Mouse (Mus musculus) hindbrain, embryonic 16.5 days (tissue): ENCODE results near the gene Zfr. TPM values are rescaled to one million over a fixed set of nuclear protein-coding genes. Genes with fewer than 3 reads are reported as not detected.
"Not testable (repeated sequence)": the region's sequence is repeated elsewhere in the genome, so short reads cannot be mapped to it uniquely, and the experiment has no call there.

Source experiments
- ATAC-seq: fragments of 200-750 bp; cut with Nextera tagmentation; 2 replicates; pipeline ENCODE4 v1.8.0; 2017; ENCODE audit warnings: moderate TSS enrichment, moderate library complexity
- H3K27ac ChIP-seq: fragments of 300-500 bp; sonication (generic); 2 replicates; pipeline ENCODE4 v1.5.1; 2014; ENCODE audit warnings: low read depth, mild to moderate bottlenecking, control low read depth, low read length, moderate library complexity
- H3K27me3 ChIP-seq: fragments of 300-500 bp; sonication (generic); replicated peaks from 2 replicates; pipeline ENCODE4 v1.6.1; 2014; ENCODE audit warnings: low read length; ENCODE audit not compliant: control insufficient read depth, insufficient read depth
- H3K36me3 ChIP-seq: fragments of 300-500 bp; sonication (generic); 2 replicates; pipeline ENCODE4 v1.6.1; 2014; ENCODE audit warnings: mild to moderate bottlenecking, low read length, moderate library complexity, mixed read lengths; ENCODE audit not compliant: control insufficient read depth, insufficient read depth
- H3K4me1 ChIP-seq: fragments of 300-500 bp; sonication (generic); 2 replicates; pipeline ENCODE4 v1.6.1; 2014; ENCODE audit warnings: low read depth, low read length; ENCODE audit not compliant: control insufficient read depth, insufficient read depth
- H3K4me2 ChIP-seq: fragments of 300-500 bp; sonication (generic); 2 replicates; pipeline ENCODE4 v1.6.1; 2014; ENCODE audit warnings: mild to moderate bottlenecking, low read length, control low read depth, moderate library complexity
- H3K4me3 ChIP-seq: fragments of 300-500 bp; sonication (generic); 2 replicates; pipeline ENCODE4 v1.5.1; 2014; ENCODE audit warnings: mild to moderate bottlenecking, low read length, control low read depth, moderate library complexity
- H3K9ac ChIP-seq: fragments of 300-500 bp; sonication (generic); 2 replicates; pipeline ENCODE4 v1.6.1; 2014; ENCODE audit warnings: low read depth, mild to moderate bottlenecking, control low read depth, low read length, moderate library complexity
- H3K9me3 ChIP-seq: fragments of 300-500 bp; sonication (generic); 2 replicates; pipeline ENCODE4 v1.6.1; 2014; ENCODE audit warnings: mild to moderate bottlenecking, low read length, moderate library complexity; ENCODE audit not compliant: control insufficient read depth
- WGBS: fragments of 180-500 bp; shearing (Covaris S2); extraction: QIAGEN DNeasy Blood & Tissue Kit; methylation state at CpG from one replicate; pipeline ENCODE4 v1.1.7; 2014; 5-methylcytosine and 5-hydroxymethylcytosine counted together
- polyA plus RNA-seq: library from polyadenylated mRNA; unstranded; fragments of >200 nt; fragmentation: Nextera tagmentation; extraction: Ambion mirVana; gene quantifications from 2 replicates; pipeline ENCODE4 v1.2.1, GENCODE M21; 2015

Zfr gene
- polyA plus RNA-seq, 1 experiment from 2014 or later: 168 TPM

- no peak overlapping the region for H3K4me3 ChIP-seq
- H3K27ac ChIP-seq: no peak overlapping the region
- no peaks in the 10 kb centered on the region for H3K27me3 ChIP-seq
- H3K4me1 ChIP-seq: peaks cover 13% of the 10 kb centered on the region
- ATAC-seq: no peak
- H3K9ac ChIP-seq: no peak overlapping the region
- H3K4me2 ChIP-seq: no peak overlapping the region
- 87% methylated on average over 5 of the region's 5 CpGs for whole genome bisulfite sequencing
- no peaks in the 10 kb centered on the region for H3K9me3 ChIP-seq
- H3K36me3 ChIP-seq: no peaks in the 10 kb centered on the region
These were observed 20.3 kb upstream of the Zfr start for GRCm38 (mm10) chr15:12097344-12097743.

GRCm38 (mm10) chr15:12100912-12101311 lies 16.7 kb upstream of the Zfr start:
- Histone ChIP-seq H3K9ac (no peak overlapping the region), H3K4me2 (no peak overlapping the region), H3K27me3 (no peaks in the 10 kb centered on the region), H3K4me3 (no peak overlapping the region), H3K27ac (no peak overlapping the region), H3K4me1 (no peaks in the 10 kb centered on the region), H3K36me3 (no peaks in the 10 kb centered on the region), H3K9me3 (no peaks in the 10 kb centered on the region)
- WGBS: 78% methylated on average over 5 of the region's 5 CpGs
- ATAC-seq: no peak

- Histone ChIP-seq H3K4me2 (no peak overlapping the region), H3K27ac (no peak overlapping the region), H3K4me1 (no peaks in the 10 kb centered on the region), H3K36me3 (no peaks in the 10 kb centered on the region), H3K9ac (no peak overlapping the region), H3K4me3 (no peak overlapping the region), H3K27me3 (no peaks in the 10 kb centered on the region), H3K9me3 (no peaks in the 10 kb centered on the region)
- WGBS: 53% methylated on average over 3 of the region's 3 CpGs
- ATAC-seq: no peak
These were observed 13.9 kb upstream of the Zfr start for GRCm38 (mm10) chr15:12103763-12104162.

GRCm38 (mm10) chr15:12104827-12105226 lies 12.8 kb upstream of the Zfr start:
- no peak overlapping the region for H3K9ac ChIP-seq
- H3K27ac ChIP-seq: no peak overlapping the region
- no peak for ATAC-seq
- H3K4me1 ChIP-seq: no peaks in the 10 kb centered on the region
- H3K4me2 ChIP-seq: no peak overlapping the region
- WGBS: 92% methylated on average over 2 of the region's 2 CpGs
- H3K27me3 ChIP-seq: no peaks in the 10 kb centered on the region
- H3K9me3 ChIP-seq: no peaks in the 10 kb centered on the region
- no peaks in the 10 kb centered on the region for H3K36me3 ChIP-seq
- H3K4me3 ChIP-seq: no peak overlapping the region

- H3K9me3 ChIP-seq: no peaks in the 10 kb centered on the region
- 91% methylated on average over 12 of the region's 12 CpGs for whole genome bisulfite sequencing
- no peaks in the 10 kb centered on the region for H3K4me1 ChIP-seq
- H3K27ac ChIP-seq: no peak overlapping the region
- H3K4me3 ChIP-seq: no peak overlapping the region
- no peak overlapping the region for H3K9ac ChIP-seq
- no peaks in the 10 kb centered on the region for H3K36me3 ChIP-seq
- no peaks in the 10 kb centered on the region for H3K27me3 ChIP-seq
- no peak overlapping the region for H3K4me2 ChIP-seq
- 0 out of 2 replicates have a peak, but pooled peaks have one; percentile 9 for ATAC-seq
These were observed 11.2 kb upstream of the Zfr start for GRCm38 (mm10) chr15:12106430-12106829.

GRCm38 (mm10) chr15:12108200-12108599 lies 9.4 kb upstream of the Zfr start:
- H3K4me1 ChIP-seq: no peaks in the 10 kb centered on the region
- H3K9ac ChIP-seq: no peak overlapping the region
- H3K27me3 ChIP-seq: no peaks in the 10 kb centered on the region
- H3K9me3 ChIP-seq: no peaks in the 10 kb centered on the region
- no peak overlapping the region for H3K4me2 ChIP-seq
- no peak overlapping the region for H3K27ac ChIP-seq
- H3K36me3 ChIP-seq: no peaks in the 10 kb centered on the region
- WGBS: 78% methylated on average over 4 of the region's 4 CpGs
- no peak for ATAC-seq
- H3K4me3 ChIP-seq: no peak overlapping the region

- H3K27me3 ChIP-seq, H3K4me1 ChIP-seq, H3K36me3 ChIP-seq, ATAC-seq, H3K27ac ChIP-seq, H3K4me3 ChIP-seq, H3K9me3 ChIP-seq, H3K4me2 ChIP-seq, H3K9ac ChIP-seq: not testable (repeated sequence)
- 82% methylated on average over 3 of the region's 3 CpGs for WGBS
These were observed 8.7 kb upstream of the Zfr start for GRCm38 (mm10) chr15:12108922-12109321.

GRCm38 (mm10) chr15:12111232-12111631 lies 6.4 kb upstream of the Zfr start:
- Histone ChIP-seq H3K4me3 (no peak overlapping the region), H3K9ac (no peak overlapping the region), H3K36me3 (no peaks in the 10 kb centered on the region), H3K4me2 (no peak overlapping the region), H3K4me1 (no peaks in the 10 kb centered on the region), H3K27ac (no peak overlapping the region), H3K27me3 (no peaks in the 10 kb centered on the region), H3K9me3 (no peaks in the 10 kb centered on the region)
- no peak for ATAC-seq
- WGBS: 80% methylated on average over 7 of the region's 7 CpGs

- H3K9me3 ChIP-seq: no peaks in the 10 kb centered on the region
- no peak overlapping the region for H3K4me3 ChIP-seq
- H3K9ac ChIP-seq: no peak overlapping the region
- 81% methylated on average over 2 of the region's 2 CpGs for WGBS
- no peaks in the 10 kb centered on the region for H3K27me3 ChIP-seq
- H3K27ac ChIP-seq: no peak overlapping the region
- no peak overlapping the region for H3K4me2 ChIP-seq
- no peak for ATAC-seq
- no peaks in the 10 kb centered on the region for H3K36me3 ChIP-seq
- peaks cover 6% of the 10 kb centered on the region for H3K4me1 ChIP-seq
These were observed 4.2 kb upstream of the Zfr start for GRCm38 (mm10) chr15:12113411-12113810.

GRCm38 (mm10) chr15:12114546-12114945 lies 3.1 kb upstream of the Zfr start:
- Histone ChIP-seq H3K27me3 (no peaks in the 10 kb centered on the region), H3K27ac (no peak overlapping the region), H3K9me3 (no peaks in the 10 kb centered on the region), H3K36me3 (no peaks in the 10 kb centered on the region), H3K4me1 (peaks cover 9% of the 10 kb centered on the region), H3K4me3 (no peak overlapping the region), H3K9ac (no peak overlapping the region), H3K4me2 (no peak overlapping the region)
- ATAC-seq: no peak
- 74% methylated on average over 6 of the region's 6 CpGs for WGBS
